Mouse (Mus musculus): ENCODE measurements around the gene Jmjd1c.

DNA sequence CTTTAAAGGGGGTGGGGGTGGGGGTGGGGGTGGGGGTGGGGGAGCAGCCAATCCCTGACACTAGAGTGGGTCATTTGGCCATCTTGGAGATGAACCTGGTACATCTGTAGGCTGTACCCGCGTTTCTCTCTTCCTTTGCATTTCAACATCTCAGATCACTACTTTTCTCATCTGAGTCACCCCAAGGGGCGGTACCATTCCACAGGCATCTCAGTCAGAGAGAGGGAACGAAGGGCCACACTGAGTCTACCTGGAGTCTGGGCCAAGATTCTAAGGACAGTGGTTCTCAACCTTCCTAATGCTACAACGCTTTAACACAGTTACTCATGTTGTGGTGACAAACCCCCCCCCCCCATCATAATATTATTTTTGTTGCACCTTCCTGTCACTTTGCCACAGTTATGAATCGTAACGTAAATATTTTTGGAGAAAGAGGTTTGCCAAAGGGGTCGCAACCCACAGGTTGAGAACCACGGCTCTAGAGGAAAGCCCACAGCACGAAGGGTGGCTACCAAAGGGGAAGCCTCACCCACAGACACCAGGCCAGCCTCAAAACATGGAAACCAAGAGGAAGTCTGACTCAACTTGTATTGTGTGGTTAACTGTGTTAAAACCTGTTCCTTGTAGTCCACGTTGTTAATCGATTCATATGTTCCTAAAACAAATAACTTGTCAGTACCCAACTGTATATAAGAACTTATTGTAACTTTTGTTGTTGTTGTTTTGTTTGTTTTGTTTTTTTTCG is 46.9 kb upstream of the Jmjd1c start:
- TF ChIP-seq HCFC1 (IDR thresholded peaks at IDR 0.05; ENCODE audit: borderline replicate concordance, insufficient read depth, low read length): no peak
- 0 out of 2 replicates have a peak, but pooled peaks have one; percentile 61 for TF ChIP-seq CHD2 (IDR thresholded peaks at IDR 0.05; ENCODE audit: low read depth, low read length)
- no peak for TF ChIP-seq MAFK (IDR thresholded peaks at IDR 0.05; ENCODE audit: insufficient read depth, low read depth, low read length)
